Mouse (Mus musculus) limb, embryonic 14.5 days (tissue): ENCODE data around the gene Mrpl4. TPM values are rescaled to one million over a fixed set of nuclear protein-coding genes. Genes with fewer than 3 reads are reported as not detected.
"Not testable (repeated sequence)": the region's sequence is repeated elsewhere in the genome, so short reads cannot be mapped to it uniquely, and the experiment has no call there.

Experiments used
- ATAC-seq: fragments of 200-750 bp; cut with Nextera tagmentation; 2 replicates; pipeline ENCODE4 v1.8.0; 2017; ENCODE audit warnings: low read depth, moderate number of reproducible peaks, moderate TSS enrichment; ENCODE audit not compliant: low FRiP score
- DNase-seq: peaks from one replicate; pipeline ENCODE4 v3.0.0-alpha.2; 2015; ENCODE audit warnings: low spot score
- H3K27ac ChIP-seq: fragments of 300-500 bp; sonication (generic); replicated peaks from 2 replicates; pipeline ENCODE4 v1.5.1; 2014; ENCODE audit warnings: low read depth, mild to moderate bottlenecking, low read length, moderate library complexity, mixed read lengths
- H3K27me3 ChIP-seq: fragments of 300-500 bp; sonication (generic); 2 replicates; pipeline ENCODE4 v1.6.1; 2014; ENCODE audit warnings: low read length, mixed read lengths; ENCODE audit not compliant: control insufficient read depth, insufficient read depth
- H3K36me3 ChIP-seq: fragments of 300-500 bp; sonication (generic); 2 replicates; pipeline ENCODE4 v1.6.1; 2014; ENCODE audit warnings: mild to moderate bottlenecking, low read length, moderate library complexity, mixed read lengths; ENCODE audit not compliant: control insufficient read depth, insufficient read depth
- H3K4me1 ChIP-seq: fragments of 300-500 bp; sonication (generic); 2 replicates; pipeline ENCODE4 v1.6.1; 2014; ENCODE audit warnings: antibody characterized with exemption, low read length, mixed read lengths; ENCODE audit not compliant: control insufficient read depth, insufficient read depth
- H3K4me2 ChIP-seq: fragments of 300-500 bp; sonication (generic); replicated peaks from 2 replicates; pipeline ENCODE4 v1.6.1; 2014; ENCODE audit warnings: low read depth, mild to moderate bottlenecking, low read length, moderate library complexity; ENCODE audit not compliant: severe bottlenecking
- H3K4me3 ChIP-seq: fragments of 300-500 bp; sonication (generic); replicated peaks from 2 replicates; pipeline ENCODE4 v1.5.1; 2014; ENCODE audit warnings: low read length
- H3K9ac ChIP-seq: fragments of 300-500 bp; sonication (generic); 2 replicates; pipeline ENCODE4 v1.6.1; 2014; ENCODE audit warnings: mild to moderate bottlenecking, low read depth, low read length, moderate library complexity; ENCODE audit not compliant: severe bottlenecking
- H3K9me3 ChIP-seq: fragments of 300-500 bp; sonication (generic); 2 replicates; pipeline ENCODE4 v1.6.1; 2016; ENCODE audit warnings: low read length; ENCODE audit not compliant: control insufficient read depth
- POLR2A ChIP-seq: fragments of 200-500 bp; IDR thresholded peaks from 2 replicates; pipeline ENCODE4 v1.8.0; 2012; ENCODE audit warnings: inconsistent platforms, mild to moderate bottlenecking, moderate library complexity, borderline replicate concordance; ENCODE audit not compliant: insufficient read depth, insufficient read length; ENCODE audit errors: extremely low read depth
- WGBS: fragments of 180-500 bp; shearing (Covaris S2); extraction: QIAGEN DNeasy Blood & Tissue Kit; methylation state at CpG from one replicate; pipeline ENCODE4 v1.1.7; 2014; 5-methylcytosine and 5-hydroxymethylcytosine counted together
- polyA plus RNA-seq, 2 experiments: library from polyadenylated mRNA; depleted of rRNA in 1 of 2; stranded (reverse) in 1 of 2; unstranded in 1 of 2; fragments of >200 nt; fragmentation: Nextera tagmentation in 1 of 2; extraction: Ambion mirVana in 1 of 2; gene quantifications; 2 replicates each; pipeline versions ENCODE4 v1.2.1 to v1.2.3; 2012 to 2014

Mrpl4 gene
- polyA plus RNA-seq, 2 experiments = 89.0 to 115 TPM

GRCm38 (mm10) chr9:21007313-21007952 is 4.9 kb downstream of the Mrpl4 start:
- H3K4me1 ChIP-seq = 0 out of 2 replicates have a peak, but pooled peaks cover 2% of the 10 kb centered on the region
- H3K9ac ChIP-seq = no peak overlapping the region
- H3K27me3 ChIP-seq = no peaks in the 10 kb centered on the region
- WGBS = 96% methylated on average over 10 of the region's 10 CpGs
- peaks cover 34% of the 10 kb centered on the region for H3K36me3 ChIP-seq
- DNase-seq (no peak), ATAC-seq (no peak)
- TF ChIP-seq POLR2A = no peak
- H3K4me3 ChIP-seq = no peak overlapping the region
- no peaks in the 10 kb centered on the region for H3K9me3 ChIP-seq
- no peak overlapping the region for H3K27ac ChIP-seq
- no peak overlapping the region for H3K4me2 ChIP-seq

GRCm38 (mm10) chr9:21008007-21008406 is 5.5 kb downstream of the Mrpl4 start:
- peaks cover 34% of the 10 kb centered on the region for H3K36me3 ChIP-seq
- TF ChIP-seq POLR2A = no peak
- H3K9me3 ChIP-seq = no peaks in the 10 kb centered on the region
- 82% methylated on average over 7 of the region's 7 CpGs for WGBS
- H3K9ac ChIP-seq = no peak overlapping the region
- ATAC-seq = no peak
- no peaks in the 10 kb centered on the region for H3K27me3 ChIP-seq
- H3K27ac ChIP-seq = no peak overlapping the region
- H3K4me2 ChIP-seq = no peak overlapping the region
- no peak for DNase-seq
- H3K4me3 ChIP-seq = no peak overlapping the region
- 0 out of 2 replicates have a peak, but pooled peaks cover 2% of the 10 kb centered on the region for H3K4me1 ChIP-seq

- 79% methylated on average over 2 of the region's 2 CpGs for WGBS
- no peak for ATAC-seq
- Histone ChIP-seq H3K4me2 (no peak overlapping the region), H3K27ac (no peak overlapping the region), H3K9ac (no peak overlapping the region), H3K36me3 (peaks cover 29% of the 10 kb centered on the region), H3K4me3 (no peak overlapping the region), H3K9me3 (no peaks in the 10 kb centered on the region), H3K27me3 (peaks cover 9% of the 10 kb centered on the region), H3K4me1 (0 out of 2 replicates have a peak, but pooled peaks cover 7% of the 10 kb centered on the region)
- TF ChIP-seq POLR2A = no peak
- DNase-seq = no peak
Observed at GRCm38 (mm10) chr9:21010362-21010761, 7.8 kb downstream of the Mrpl4 start.

GRCm38 (mm10) chr9:21010939-21011541 is 8.5 kb downstream of the Mrpl4 start:
- H3K9me3 ChIP-seq, H3K27ac ChIP-seq, DNase-seq, H3K4me2 ChIP-seq, ATAC-seq, H3K9ac ChIP-seq, H3K4me3 ChIP-seq, H3K4me1 ChIP-seq: not testable (repeated sequence)
- WGBS = 68% methylated on average over 9 of the region's 9 CpGs
- H3K36me3 ChIP-seq = peaks cover 25% of the 10 kb centered on the region
- peaks cover 16% of the 10 kb centered on the region for H3K27me3 ChIP-seq

- 57% methylated on average over 5 of the region's 5 CpGs for WGBS
Observed at GRCm38 (mm10) chr9:21011846-21012312, 9.3 kb downstream of the Mrpl4 start.

More at GRCm38 (mm10) chr9:21011846-21012312, 9.3 kb downstream of the Mrpl4 start:
- TF ChIP-seq POLR2A = no peak
- peaks cover 24% of the 10 kb centered on the region for H3K27me3 ChIP-seq
- DNase-seq (no peak), ATAC-seq (no peak)
- no peak overlapping the region for H3K4me2 ChIP-seq
- peaks cover 22% of the 10 kb centered on the region for H3K36me3 ChIP-seq
- no peaks in the 10 kb centered on the region for H3K9me3 ChIP-seq
- H3K4me3 ChIP-seq = no peak overlapping the region
- no peak overlapping the region for H3K9ac ChIP-seq
- 0 out of 2 replicates have a peak, but pooled peaks cover 8% of the 10 kb centered on the region for H3K4me1 ChIP-seq
- H3K27ac ChIP-seq = no peak overlapping the region
